Mouse (Mus musculus): Measurements from ENCODE around the gene Pgbd1. TPM values are rescaled to one million over a fixed set of nuclear protein-coding genes. Genes with fewer than 3 reads are reported as not detected.

Gene Pgbd1
- polyA plus RNA-seq, 1 experiment from 2014 or later, result 3.5 TPM

DNA sequence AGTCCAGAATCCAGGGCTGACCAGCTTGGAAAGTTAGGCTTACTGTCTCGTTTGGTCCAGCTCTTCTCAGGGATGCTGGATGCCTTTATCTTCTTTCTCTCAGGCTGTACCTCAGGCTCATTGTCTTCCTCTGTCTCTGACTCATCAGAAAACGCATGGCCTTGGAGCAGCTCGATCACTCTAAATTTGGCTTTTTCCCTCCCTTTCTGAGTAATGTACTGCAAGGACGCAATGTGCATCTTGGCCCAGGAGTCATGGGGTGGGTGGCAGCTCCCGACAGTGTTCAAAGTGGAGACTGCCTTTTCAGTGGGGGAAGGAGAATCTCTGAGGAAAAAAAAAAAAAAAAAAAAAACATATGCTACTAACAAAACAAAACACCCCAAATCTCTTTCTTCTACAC is 17.6 kb downstream of the Pgbd1 start:
- Histone ChIP-seq H3K36me3 (ENCODE audit: control insufficient read depth, insufficient read depth, low read length) (no peaks in the 10 kb centered on the region), H3K9me3 (replicated peaks; ENCODE audit: control insufficient read depth, low read length) (no peaks in the 10 kb centered on the region), H3K4me3 (ENCODE audit: low read depth, low read length) (no peak overlapping the region), H3K27ac (ENCODE audit: low read depth, low read length) (no peak overlapping the region), H3K4me2 (ENCODE audit: low read length) (no peak overlapping the region), H3K9ac (ENCODE audit: low read length) (no peak overlapping the region), H3K4me1 (ENCODE audit: control insufficient read depth, insufficient read depth, low read length) (no peaks in the 10 kb centered on the region), H3K27me3 (replicated peaks; ENCODE audit: control insufficient read depth, insufficient read depth, low read length) (no peaks in the 10 kb centered on the region)
- no peak for ATAC-seq
- no peak for DNase-seq (ENCODE audit: low spot score)
- 59% methylated on average over 5 of the region's 5 CpGs for WGBS

DNA sequence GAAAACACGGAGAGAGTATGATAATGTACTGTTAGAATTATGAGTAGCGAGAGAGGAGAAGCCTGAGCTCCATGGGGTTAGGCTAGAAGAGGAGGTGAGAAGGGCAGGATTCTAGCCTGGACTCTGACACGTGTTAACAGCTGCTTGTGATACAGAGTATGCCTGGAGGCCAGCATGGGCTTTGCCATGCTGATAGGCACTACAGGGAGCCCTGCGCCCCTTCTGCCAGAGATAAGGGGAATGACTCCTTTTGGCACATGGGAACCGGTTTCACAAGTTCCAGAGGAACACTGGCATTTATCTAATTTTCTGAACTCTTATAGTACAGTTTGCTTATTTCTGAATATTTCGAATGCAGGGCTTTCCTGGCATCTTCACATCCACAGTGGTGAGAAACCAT is 22.0 kb downstream of the Pgbd1 start:
- WGBS, result 75% methylated on average over 6 of the region's 6 CpGs
- Histone ChIP-seq H3K27ac (ENCODE audit: low read depth, low read length) (no peak overlapping the region), H3K4me1 (ENCODE audit: control insufficient read depth, insufficient read depth, low read length) (no peaks in the 10 kb centered on the region), H3K9ac (ENCODE audit: low read length) (no peak overlapping the region), H3K27me3 (replicated peaks; ENCODE audit: control insufficient read depth, insufficient read depth, low read length) (no peaks in the 10 kb centered on the region), H3K4me3 (ENCODE audit: low read depth, low read length) (no peak overlapping the region), H3K9me3 (replicated peaks; ENCODE audit: control insufficient read depth, low read length) (no peaks in the 10 kb centered on the region), H3K36me3 (ENCODE audit: control insufficient read depth, insufficient read depth, low read length) (no peaks in the 10 kb centered on the region), H3K4me2 (ENCODE audit: low read length) (no peak overlapping the region)
- DNase-seq (ENCODE audit: low spot score) (no peak), ATAC-seq (no peak)

DNA sequence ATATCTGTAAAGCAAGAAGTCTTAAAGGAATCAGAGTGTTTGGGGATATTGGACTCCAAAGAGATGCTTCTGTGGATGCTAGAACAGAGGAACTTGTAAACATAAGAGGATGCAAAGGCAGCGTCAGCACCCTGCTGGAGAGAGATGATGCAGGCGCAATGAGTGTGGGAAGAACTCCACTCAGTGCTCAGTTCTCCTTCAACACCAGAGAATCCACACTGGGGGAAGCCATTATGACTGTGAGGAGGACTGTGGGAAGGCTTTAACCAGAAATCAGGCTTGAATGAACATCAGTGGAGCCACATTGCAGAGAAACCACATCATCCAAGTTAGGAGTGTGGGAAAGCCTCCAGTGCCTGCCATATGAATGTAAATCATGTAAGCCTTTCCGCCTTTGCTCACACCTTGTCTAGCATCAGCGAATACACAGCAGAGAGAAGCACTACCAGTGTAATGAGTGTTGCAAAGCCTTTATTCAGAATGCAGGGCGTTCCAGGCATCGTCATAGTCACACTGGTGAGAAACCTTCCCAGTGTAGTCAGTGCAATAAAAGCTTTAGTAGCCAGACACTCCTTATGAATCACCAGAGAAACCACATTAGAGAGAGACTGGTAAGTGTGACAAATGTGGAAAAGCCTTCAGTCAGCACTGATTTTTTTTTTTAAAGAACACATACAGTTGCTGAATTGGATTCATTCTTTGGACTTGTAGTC is 23.4 kb downstream of the Pgbd1 start:
- H3K9me3 ChIP-seq (replicated peaks; ENCODE audit: control insufficient read depth, low read length), result no peaks in the 10 kb centered on the region
- no peaks in the 10 kb centered on the region for H3K27me3 ChIP-seq (replicated peaks; ENCODE audit: control insufficient read depth, insufficient read depth, low read length)
- H3K9ac ChIP-seq (ENCODE audit: low read length), result no peak overlapping the region
- ATAC-seq (no peak), DNase-seq (ENCODE audit: low spot score) (no peak)
- no peak overlapping the region for H3K27ac ChIP-seq (ENCODE audit: low read depth, low read length)
- H3K4me3 ChIP-seq (ENCODE audit: low read depth, low read length), result no peak overlapping the region
- no peak overlapping the region for H3K4me2 ChIP-seq (ENCODE audit: low read length)
- H3K4me1 ChIP-seq (ENCODE audit: control insufficient read depth, insufficient read depth, low read length), result no peaks in the 10 kb centered on the region
- 77% methylated on average over 6 of the region's 6 CpGs for WGBS
- H3K36me3 ChIP-seq (ENCODE audit: control insufficient read depth, insufficient read depth, low read length), result no peaks in the 10 kb centered on the region

DNA sequence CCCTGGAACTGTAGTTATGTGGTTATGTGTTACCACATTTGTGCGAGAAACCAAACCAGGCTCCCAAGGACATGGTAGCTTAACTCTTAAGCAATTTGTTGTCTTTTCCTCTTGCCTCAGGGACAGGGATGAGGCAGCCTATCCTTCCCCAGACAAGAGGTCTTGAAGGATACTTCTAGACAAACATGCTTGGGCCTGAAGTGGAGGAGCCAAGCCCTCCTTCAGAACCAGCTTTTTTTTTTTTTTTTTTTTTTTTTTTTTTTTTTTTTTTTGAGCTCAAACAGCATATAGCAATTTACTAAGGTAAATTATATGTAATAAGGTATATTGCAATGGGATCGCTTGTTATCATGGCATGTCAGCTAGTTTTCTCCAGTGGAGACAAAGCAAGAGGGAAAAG is 25.1 kb downstream of the Pgbd1 start:
- no peaks in the 10 kb centered on the region for H3K36me3 ChIP-seq (ENCODE audit: control insufficient read depth, insufficient read depth, low read length)
- ATAC-seq, result no peak
- H3K27ac ChIP-seq (ENCODE audit: low read depth, low read length), result no peak overlapping the region
- H3K9ac ChIP-seq (ENCODE audit: low read length), result no peak overlapping the region
- H3K4me1 ChIP-seq (ENCODE audit: control insufficient read depth, insufficient read depth, low read length), result no peaks in the 10 kb centered on the region
- no peaks in the 10 kb centered on the region for H3K27me3 ChIP-seq (replicated peaks; ENCODE audit: control insufficient read depth, insufficient read depth, low read length)
- DNase-seq (ENCODE audit: low spot score), result no peak
- H3K9me3 ChIP-seq (replicated peaks; ENCODE audit: control insufficient read depth, low read length), result no peaks in the 10 kb centered on the region
- WGBS, result 93% methylated on average over 2 of the region's 2 CpGs
- H3K4me3 ChIP-seq (ENCODE audit: low read depth, low read length), result no peak overlapping the region
- no peak overlapping the region for H3K4me2 ChIP-seq (ENCODE audit: low read length)

DNA sequence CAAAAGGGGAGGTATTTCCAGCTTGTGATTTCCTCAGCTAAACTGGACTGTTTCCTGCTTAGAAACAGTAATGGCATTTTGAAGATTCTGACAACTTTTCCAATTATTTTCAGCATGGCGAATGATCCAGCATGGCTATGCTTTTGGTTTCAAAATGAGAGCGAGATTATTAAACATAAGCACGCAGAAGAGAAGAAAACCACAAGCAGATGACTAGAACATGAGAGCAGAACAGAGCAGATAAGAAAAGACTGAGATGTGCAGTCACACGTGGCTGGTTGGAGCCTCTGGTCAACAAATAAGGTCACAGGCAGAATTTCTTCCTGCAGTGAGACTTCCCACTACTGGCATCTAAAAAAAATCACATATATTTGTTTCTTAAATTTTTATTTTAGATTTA is 25.6 kb downstream of the Pgbd1 start:
- Histone ChIP-seq H3K9me3 (replicated peaks; ENCODE audit: control insufficient read depth, low read length) (no peaks in the 10 kb centered on the region), H3K9ac (ENCODE audit: low read length) (no peak overlapping the region), H3K27ac (ENCODE audit: low read depth, low read length) (no peak overlapping the region), H3K36me3 (ENCODE audit: control insufficient read depth, insufficient read depth, low read length) (no peaks in the 10 kb centered on the region), H3K27me3 (replicated peaks; ENCODE audit: control insufficient read depth, insufficient read depth, low read length) (no peaks in the 10 kb centered on the region), H3K4me3 (ENCODE audit: low read depth, low read length) (no peak overlapping the region), H3K4me2 (ENCODE audit: low read length) (no peak overlapping the region), H3K4me1 (ENCODE audit: control insufficient read depth, insufficient read depth, low read length) (no peaks in the 10 kb centered on the region)
- ATAC-seq (no peak), DNase-seq (ENCODE audit: low spot score) (no peak)
- WGBS, result 80% methylated on average over 4 of the region's 4 CpGs

DNA sequence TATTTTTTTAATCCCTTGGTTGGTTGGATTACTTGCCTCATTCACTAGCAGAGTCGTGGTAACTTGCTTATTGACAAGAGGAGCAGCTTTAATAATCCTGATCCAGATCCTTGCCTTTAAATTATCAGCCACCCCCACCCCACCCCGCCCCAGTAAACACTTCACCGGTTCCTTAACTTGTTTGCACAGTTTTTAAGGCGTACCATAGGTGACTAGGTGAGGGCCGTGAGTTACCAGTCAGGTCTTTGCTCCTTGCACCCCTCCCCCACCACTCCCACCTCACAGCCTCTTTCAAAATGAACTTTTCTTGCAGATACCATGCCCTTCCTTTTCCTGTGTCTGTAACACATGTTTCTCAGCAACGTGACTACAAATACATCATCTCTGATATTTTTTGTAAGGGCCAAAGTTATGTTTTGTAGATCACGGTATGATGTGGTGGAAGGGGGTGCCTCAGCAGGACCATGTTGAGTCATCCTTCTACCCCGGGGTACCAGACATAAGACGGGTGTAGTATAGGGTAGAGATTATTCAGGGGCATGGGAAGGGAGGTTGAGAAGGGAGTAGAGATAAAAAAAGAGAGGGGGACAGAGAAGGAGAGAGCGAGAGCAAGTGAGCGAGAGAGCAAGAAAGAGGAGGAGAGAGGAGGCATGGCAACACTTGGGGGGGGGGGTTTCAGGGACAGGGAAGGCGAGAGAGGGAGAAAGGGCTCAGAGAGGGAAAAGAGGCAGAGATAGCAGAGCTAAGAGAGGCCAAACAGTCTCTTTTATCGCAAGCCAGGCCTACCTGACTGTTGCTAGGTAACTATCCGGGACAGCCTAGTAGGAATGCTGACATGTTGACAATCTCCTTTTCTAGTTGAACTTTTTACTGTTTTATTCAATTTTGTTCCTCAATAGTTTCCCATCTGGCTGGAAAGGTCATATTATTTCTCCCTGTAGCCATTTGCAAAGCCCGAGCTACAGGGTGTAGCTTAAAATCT is 26.3 kb downstream of the Pgbd1 start:
- Histone ChIP-seq H3K4me3 (ENCODE audit: low read depth, low read length) (no peak overlapping the region), H3K4me1 (ENCODE audit: control insufficient read depth, insufficient read depth, low read length) (no peaks in the 10 kb centered on the region), H3K4me2 (ENCODE audit: low read length) (no peak overlapping the region), H3K9ac (ENCODE audit: low read length) (no peak overlapping the region), H3K36me3 (ENCODE audit: control insufficient read depth, insufficient read depth, low read length) (no peaks in the 10 kb centered on the region), H3K27ac (ENCODE audit: low read depth, low read length) (no peak overlapping the region), H3K27me3 (replicated peaks; ENCODE audit: control insufficient read depth, insufficient read depth, low read length) (no peaks in the 10 kb centered on the region), H3K9me3 (replicated peaks; ENCODE audit: control insufficient read depth, low read length) (no peaks in the 10 kb centered on the region)
- no peak for ATAC-seq
- WGBS, result 70% methylated on average over 14 of the region's 15 CpGs
- no peak for DNase-seq (ENCODE audit: low spot score)

DNA sequence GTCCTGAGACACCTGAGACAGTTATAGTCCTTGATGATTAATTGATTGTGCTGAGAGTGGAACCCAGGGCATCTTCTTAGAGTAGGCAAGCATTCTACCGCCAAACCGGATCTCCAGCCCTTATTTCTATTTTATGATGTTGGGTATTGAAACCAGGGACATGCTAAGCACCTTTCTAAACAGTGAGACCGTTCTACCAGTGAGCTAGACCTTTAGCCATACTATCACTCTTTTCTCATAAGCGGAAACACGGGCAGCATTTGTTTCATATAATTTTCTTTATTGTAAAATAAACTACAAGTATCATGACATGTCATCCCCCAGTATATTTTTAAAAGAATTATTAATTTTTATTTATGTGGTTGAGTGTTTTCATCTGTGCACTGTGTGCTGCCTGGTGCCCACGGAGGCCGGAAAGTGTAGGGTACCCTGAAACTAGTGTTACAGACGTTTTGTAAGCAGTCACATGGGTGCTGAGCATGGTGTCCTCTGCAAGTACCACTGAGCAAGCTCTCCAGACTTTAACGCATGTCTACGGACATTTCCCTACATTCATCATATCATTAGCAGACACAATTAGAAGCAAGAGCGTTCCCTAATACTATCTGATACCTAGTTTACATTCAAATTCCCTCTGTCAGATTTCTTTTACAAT is 31.9 kb downstream of the Pgbd1 start:
- no peak for DNase-seq (ENCODE audit: low spot score)

DNA sequence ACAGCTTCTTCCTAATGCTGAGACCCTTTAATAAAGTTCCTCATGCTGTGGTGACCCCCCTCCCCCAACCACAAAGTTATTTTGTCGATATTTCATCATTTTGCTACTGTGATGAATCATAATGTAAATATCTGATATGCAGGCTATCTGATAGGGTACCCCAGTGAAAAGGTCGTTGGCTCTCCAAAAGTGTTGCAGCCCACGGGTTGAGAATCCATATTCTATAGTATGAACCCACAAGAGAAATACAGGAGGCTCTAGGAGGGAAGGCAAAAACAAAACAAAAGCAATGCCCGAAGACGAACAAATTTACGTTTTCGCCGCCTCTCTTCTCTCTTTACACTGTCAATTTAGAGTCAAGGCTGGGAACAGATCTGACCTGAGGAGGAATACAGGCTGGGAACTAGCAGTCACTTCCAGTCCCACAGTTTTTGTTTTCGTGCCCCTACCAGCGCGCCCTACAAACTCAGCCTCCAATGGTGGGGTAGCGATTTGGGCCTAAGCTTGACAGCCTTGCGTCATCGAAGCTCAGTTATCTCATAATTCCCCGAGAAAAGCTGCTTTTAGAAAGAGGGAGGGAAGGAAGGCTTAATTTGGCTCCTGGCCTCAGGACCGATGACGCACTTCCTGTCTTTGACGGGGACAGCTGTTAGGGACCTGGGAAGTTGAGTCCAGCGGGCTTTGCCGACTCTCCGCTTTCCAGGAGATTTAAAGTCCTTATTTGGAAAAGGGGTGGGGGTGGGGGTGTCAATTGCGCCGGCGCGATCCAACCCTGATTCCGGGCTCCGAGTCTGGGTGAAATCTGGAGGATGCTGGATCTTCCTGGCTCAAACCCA is 32.7 kb downstream of the Pgbd1 start:
- no peaks in the 10 kb centered on the region for H3K27me3 ChIP-seq (replicated peaks; ENCODE audit: control insufficient read depth, insufficient read depth, low read length)
- 3% methylated on average over 27 of the region's 27 CpGs for WGBS
- peak overlapping the region; percentile 69 for H3K9ac ChIP-seq (ENCODE audit: low read length)
- DNase-seq (ENCODE audit: low spot score), result peak; percentile 94
- H3K4me1 ChIP-seq (ENCODE audit: control insufficient read depth, insufficient read depth, low read length), result peaks cover 3% of the 10 kb centered on the region
- H3K4me2 ChIP-seq (ENCODE audit: low read length), result peak overlapping the region; percentile 66
- peak overlapping the region; percentile 76; the same call in 1 of the 2 replicates for H3K27ac ChIP-seq (ENCODE audit: low read depth, low read length)
- peak overlapping the region; percentile 44 for H3K4me3 ChIP-seq (ENCODE audit: low read depth, low read length)
- no peaks in the 10 kb centered on the region for H3K36me3 ChIP-seq (ENCODE audit: control insufficient read depth, insufficient read depth, low read length)
- H3K9me3 ChIP-seq (replicated peaks; ENCODE audit: control insufficient read depth, low read length), result no peaks in the 10 kb centered on the region
- ATAC-seq, result peak; percentile 96

More for the DNA sequence above, 31.9 kb downstream of the Pgbd1 start:
- Histone ChIP-seq H3K9ac (ENCODE audit: low read length) (peak overlapping the region; percentile 69), H3K9me3 (replicated peaks; ENCODE audit: control insufficient read depth, low read length) (no peaks in the 10 kb centered on the region), H3K4me2 (ENCODE audit: low read length) (peak overlapping the region; percentile 66), H3K27ac (ENCODE audit: low read depth, low read length) (no peak overlapping the region), H3K27me3 (replicated peaks; ENCODE audit: control insufficient read depth, insufficient read depth, low read length) (no peaks in the 10 kb centered on the region), H3K36me3 (ENCODE audit: control insufficient read depth, insufficient read depth, low read length) (no peaks in the 10 kb centered on the region), H3K4me3 (ENCODE audit: low read depth, low read length) (peak overlapping the region; percentile 44), H3K4me1 (ENCODE audit: control insufficient read depth, insufficient read depth, low read length) (peaks cover 3% of the 10 kb centered on the region)
- WGBS, result 56% methylated on average over 11 of the region's 11 CpGs
- ATAC-seq, result 0 out of 2 replicates have a peak, but pooled peaks have one; percentile 36

Data from forebrain, embryonic 14.5 days (tissue).